Mouse (Mus musculus): ENCODE results near the gene Cnr2. TPM values are rescaled to one million over a fixed set of nuclear protein-coding genes. Genes with fewer than 3 reads are reported as not detected.
A peak's percentile ranks its signal among the peaks of the same experiment; 100 is the strongest.

Cnr2 gene
- total RNA-seq, 2 experiments from 2014 or later = 2.4 to 3.9 TPM

- peak; percentile 82 for DNase-seq
Observed at GRCm38 (mm10) chr4:135964426-135964825, 69.2 kb downstream of the Cnr2 start.

- DNase-seq = no peak
Observed at GRCm38 (mm10) chr4:135965113-135965512, 69.9 kb downstream of the Cnr2 start.

GRCm38 (mm10) chr4:135966283-135966682 lies 71.1 kb downstream of the Cnr2 start:
- DNase-seq = no peak

- no peak for DNase-seq
Observed at GRCm38 (mm10) chr4:135967086-135967760, 72.0 kb downstream of the Cnr2 start.

GRCm38 (mm10) chr4:135968271-135968869 lies 73.2 kb downstream of the Cnr2 start:
- DNase-seq = no peak

- DNase-seq = no peak
Observed at GRCm38 (mm10) chr4:135969070-135969750, 74.0 kb downstream of the Cnr2 start.

Other genes starting within 250 kb of the Cnr2 start
- gene Ifnlr1, start 209.1 kb upstream of the Cnr2 start, total RNA-seq (2021) = under 1 TPM; 0.45 to 0.61 TPM
- 1 to 10 TPM; 1.5 to 1.7 TPM for gene Il22ra1, start 167.2 kb upstream of the Cnr2 start, total RNA-seq (2021)
- gene Myom3, start 135.7 kb upstream of the Cnr2 start, total RNA-seq (2021) = 10 to 100 TPM in 1 of 2 experiments, 1 to 10 TPM in 1; 4.2 to 15.1 TPM
- gene Srsf10, start 39.6 kb upstream of the Cnr2 start, total RNA-seq (2021) = 100 to 1,000 TPM in 1 of 2 experiments, 10 to 100 TPM in 1; 94.0 to 117 TPM
- 100 to 1,000 TPM in 1 of 2 experiments, 10 to 100 TPM in 1; 98.7 to 149 TPM for gene Pnrc2, start 21.5 kb upstream of the Cnr2 start, total RNA-seq (2021)
- gene Fuca1, start 25.3 kb downstream of the Cnr2 start, total RNA-seq (2021) = 100 to 1,000 TPM in 1 of 2 experiments, 10 to 100 TPM in 1; 96.9 to 109 TPM
- gene Hmgcl, start 51.1 kb downstream of the Cnr2 start, total RNA-seq (2021) = 100 to 1,000 TPM in 1 of 2 experiments, 10 to 100 TPM in 1; 84.4 to 108 TPM
- 10 to 100 TPM; 22.0 to 23.1 TPM for gene Gale, start 68.3 kb downstream of the Cnr2 start, total RNA-seq (2021)
- gene Lypla2, start 77.2 kb downstream of the Cnr2 start, total RNA-seq (2021) = 10 to 100 TPM; 57.1 to 57.9 TPM
- gene Pithd1, start 91.9 kb downstream of the Cnr2 start, total RNA-seq (2021) = 10 to 100 TPM; 27.0 to 33.5 TPM
- 10 to 100 TPM; 40.5 to 41.8 TPM for gene Eloa, start 126.4 kb downstream of the Cnr2 start, total RNA-seq (2021)
- gene Rpl11, start 158.0 kb downstream of the Cnr2 start, total RNA-seq (2021) = 100 to 1,000 TPM; 633 to 663 TPM
- 100 to 1,000 TPM in 1 of 2 experiments, 10 to 100 TPM in 1; 97.2 to 110 TPM for gene Id3, start 248.1 kb downstream of the Cnr2 start, total RNA-seq (2021)

All from adrenal gland, postnatal 10 days (tissue).